Mouse (Mus musculus): ENCODE data around the gene Gbp10. TPM values are rescaled to one million over a fixed set of nuclear protein-coding genes. Genes with fewer than 3 reads are reported as not detected.

Gene Gbp10
- polyA plus RNA-seq, 1 experiment from 2014 or later = 0.06 TPM

DNA sequence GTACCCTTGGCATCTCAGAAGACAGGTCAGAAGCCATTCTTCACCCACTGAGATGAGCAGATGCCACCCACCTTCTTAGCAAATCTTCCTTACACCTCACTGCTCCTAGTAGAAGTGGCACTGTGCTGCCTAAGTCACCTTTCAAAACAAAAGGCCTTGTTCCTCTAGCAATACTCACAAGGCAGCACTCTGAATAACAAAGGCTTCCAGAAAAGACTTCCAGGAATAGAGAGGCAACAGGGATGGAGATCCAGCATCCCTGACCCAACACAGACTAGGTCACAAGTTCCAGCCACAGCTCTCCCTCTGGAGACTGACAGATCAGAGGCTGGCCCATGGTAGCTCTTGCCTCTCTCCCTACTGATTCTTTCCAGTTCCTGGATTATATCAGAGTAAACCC is 57.9 kb downstream of the Gbp10 start:
- Histone ChIP-seq H3K4me1 (no peaks in the 10 kb centered on the region), H3K36me3 (no peaks in the 10 kb centered on the region), H3K27me3 (replicated peaks) (no peaks in the 10 kb centered on the region), H3K9me3 (replicated peaks) (no peaks in the 10 kb centered on the region; the same call in 1 of the 2 replicates), H3K4me2 (no peak overlapping the region), H3K4me3 (no peak overlapping the region), H3K27ac (no peak overlapping the region), H3K9ac (no peak overlapping the region)
- no peak for ATAC-seq

Other genes with a start within 250 kb of the Gbp10 start
- 0.99 and 1.0 TPM in 2 replicates for gene Gbp9, start 100.0 kb downstream of the Gbp10 start, polyA plus RNA-seq (2016; fragmentation: Nextera tagmentation; extraction: Ambion mirVana)
- 1.1 and 1.2 TPM in 2 replicates for gene Gbp8, start 100.0 kb downstream of the Gbp10 start, polyA plus RNA-seq (2016; fragmentation: Nextera tagmentation; extraction: Ambion mirVana)
- 1.3 and 1.8 TPM in 2 replicates for gene Gbp4, start 99.9 kb downstream of the Gbp10 start, polyA plus RNA-seq (2016; fragmentation: Nextera tagmentation; extraction: Ambion mirVana)
- gene Gm43302, start 54.2 kb upstream of the Gbp10 start, polyA plus RNA-seq (2016; fragmentation: Nextera tagmentation; extraction: Ambion mirVana) = not detected in 2 replicates
- gene Gbp6, start 54.2 kb upstream of the Gbp10 start, polyA plus RNA-seq (2016; fragmentation: Nextera tagmentation; extraction: Ambion mirVana) = 0.46 and 0.67 TPM in 2 replicates
- 7.5 and 7.8 TPM in 2 replicates for gene Lrrc8b, start 176.2 kb upstream of the Gbp10 start, polyA plus RNA-seq (2016; fragmentation: Nextera tagmentation; extraction: Ambion mirVana)